Mouse (Mus musculus) mammary gland, adult 2 months (tissue): ENCODE measurements around the gene Lingo2. TPM values are rescaled to one million over a fixed set of nuclear protein-coding genes. Genes with fewer than 3 reads are reported as not detected.

ENCODE experiments used
- polyA plus RNA-seq: library from polyadenylated mRNA; depleted of rRNA; stranded (reverse); fragments of >200 nt; gene quantifications from 2 replicates; pipeline ENCODE4 v1.2.3, GENCODE M21; 2012; ENCODE audit warnings: low replicate concordance; rRNA removed

Gene Lingo2
- polyA plus RNA-seq, result not detected in 2 replicates

DNA sequence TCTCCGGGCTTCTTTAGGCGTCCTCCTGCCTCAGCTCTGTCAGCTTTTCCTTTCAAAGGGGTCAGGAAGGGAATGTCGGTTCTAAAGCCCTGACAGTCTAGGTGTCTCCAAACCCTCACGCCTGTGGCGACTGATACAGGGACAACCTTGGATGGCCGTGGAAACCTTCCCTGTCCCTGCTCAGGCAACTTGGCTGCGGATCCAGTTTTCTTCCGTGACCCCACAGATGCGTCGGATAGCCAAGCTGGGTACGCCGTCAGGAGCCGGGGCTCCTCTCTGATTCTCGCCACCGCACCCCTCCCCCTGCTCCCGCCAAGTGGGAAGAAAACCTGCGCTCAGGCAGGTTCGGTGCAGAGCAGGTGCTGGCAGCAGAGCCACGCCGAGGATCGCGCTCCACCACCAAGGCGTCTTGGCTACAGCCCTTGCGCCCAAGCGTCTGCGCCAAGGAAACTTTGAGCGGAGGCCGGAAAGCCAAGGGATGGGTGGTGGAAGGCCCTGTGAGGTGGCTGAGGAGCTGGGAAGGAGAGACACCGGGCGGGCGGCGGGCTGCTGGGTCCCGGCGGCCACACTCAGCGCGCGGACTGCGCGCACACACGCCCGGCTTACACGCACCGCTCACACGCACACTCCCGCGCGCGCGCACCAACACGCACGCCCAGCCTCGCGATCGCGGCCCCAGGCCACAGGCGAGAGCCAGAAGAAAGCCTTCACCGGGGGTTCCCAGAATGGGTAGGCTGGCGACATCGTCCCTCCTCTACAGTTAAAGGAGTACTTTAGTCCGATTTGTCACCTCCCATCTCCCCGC lies at the start of gene Lingo2:
Gene Lingo2 (minus strand): TSS at position 598 of the 805 bp plus-strand sequence.

